Mouse (Mus musculus) thymus, postnatal 4 days (tissue): ENCODE measurements around the gene Tcea3.

Experiments
- DNase-seq: peaks from one replicate; pipeline ENCODE4 v3.0.0; 2021

Gene Tcea3

GRCm38 (mm10) chr4:136247729-136248463, at the start of gene Tcea3:
Gene Tcea3 (plus strand): TSS chr4:136247729.
- peak; percentile 49 for DNase-seq

GRCm38 (mm10) chr4:136198846-136199245, 48.7 kb upstream of the Tcea3 start:
- no peak for DNase-seq

- DNase-seq, result peak; percentile 59
These were observed 47.8 kb upstream of the Tcea3 start for GRCm38 (mm10) chr4:136199562-136200292.

- DNase-seq, result peak; percentile 93
These were observed 45.0 kb upstream of the Tcea3 start for GRCm38 (mm10) chr4:136202509-136202908.

- no peak for DNase-seq
These were observed 42.8 kb upstream of the Tcea3 start for GRCm38 (mm10) chr4:136204775-136205174.

- peak; percentile 97 for DNase-seq
These were observed 41.3 kb upstream of the Tcea3 start, which contains the start of gene Asap3 for GRCm38 (mm10) chr4:136206033-136206893. Gene Asap3 (plus strand): TSS chr4:136206365.

- no peak for DNase-seq
These were observed 40.6 kb upstream of the Tcea3 start for GRCm38 (mm10) chr4:136206943-136207342.

GRCm38 (mm10) chr4:136210931-136211330, 36.6 kb upstream of the Tcea3 start:
- DNase-seq, result no peak

- no peak for DNase-seq
These were observed 33.9 kb upstream of the Tcea3 start for GRCm38 (mm10) chr4:136213629-136214028.

GRCm38 (mm10) chr4:136214828-136215227, 32.7 kb upstream of the Tcea3 start:
- DNase-seq, result no peak

GRCm38 (mm10) chr4:136215576-136215975, 32.0 kb upstream of the Tcea3 start:
- no peak for DNase-seq

- no peak for DNase-seq
These were observed 30.5 kb upstream of the Tcea3 start for GRCm38 (mm10) chr4:136217063-136217462.

GRCm38 (mm10) chr4:136218595-136219214, 28.8 kb upstream of the Tcea3 start:
- no peak for DNase-seq

- DNase-seq, result no peak
These were observed 27.3 kb upstream of the Tcea3 start for GRCm38 (mm10) chr4:136220133-136220775.

GRCm38 (mm10) chr4:136223549-136224239, 23.8 kb upstream of the Tcea3 start:
- no peak for DNase-seq

GRCm38 (mm10) chr4:136224240-136224559, 23.3 kb upstream of the Tcea3 start:
- no peak for DNase-seq

- DNase-seq, result no peak
These were observed 22.7 kb upstream of the Tcea3 start for GRCm38 (mm10) chr4:136224677-136225460.

GRCm38 (mm10) chr4:136227408-136227807, 20.1 kb upstream of the Tcea3 start:
- DNase-seq, result no peak

- DNase-seq, result no peak
These were observed 18.9 kb upstream of the Tcea3 start for GRCm38 (mm10) chr4:136228640-136229039.

GRCm38 (mm10) chr4:136238669-136239068, 8.9 kb upstream of the Tcea3 start:
- peak; percentile 30 for DNase-seq

GRCm38 (mm10) chr4:136239111-136239510, 8.4 kb upstream of the Tcea3 start:
- DNase-seq, result no peak
